Mouse (Mus musculus): Measurements from ENCODE around the gene Msn. TPM values are rescaled to one million over a fixed set of nuclear protein-coding genes. Genes with fewer than 3 reads are reported as not detected.

The Msn gene
- polyA plus RNA-seq, 1 experiment from 2014 or later = 31.3 TPM

- Histone ChIP-seq H3K4me3 (no peak overlapping the region), H3K4me2 (no peak overlapping the region), H3K27me3 (replicated peaks) (no peaks in the 10 kb centered on the region), H3K4me1 (no peaks in the 10 kb centered on the region), H3K36me3 (replicated peaks) (no peaks in the 10 kb centered on the region), H3K9me3 (no peaks in the 10 kb centered on the region), H3K9ac (no peak overlapping the region), H3K27ac (no peak overlapping the region)
- WGBS = 65% methylated on average over 2 of the region's 2 CpGs
- no peak for ATAC-seq (replicated peaks)
Measured at GRCm38 (mm10) chrX:96119997-96120396, 24.2 kb downstream of the Msn start.

- Histone ChIP-seq H3K4me2 (no peak overlapping the region), H3K4me1 (no peaks in the 10 kb centered on the region), H3K36me3 (replicated peaks) (no peaks in the 10 kb centered on the region), H3K9me3 (no peaks in the 10 kb centered on the region), H3K27me3 (replicated peaks) (no peaks in the 10 kb centered on the region), H3K27ac (no peak overlapping the region), H3K9ac (no peak overlapping the region), H3K4me3 (no peak overlapping the region)
- 83% methylated on average over 1 of the region's 1 CpGs for WGBS
- ATAC-seq (replicated peaks) = no peak
Measured at GRCm38 (mm10) chrX:96121912-96122311, 26.1 kb downstream of the Msn start.

GRCm38 (mm10) chrX:96126803-96127202 is 31.0 kb downstream of the Msn start:
- no peak overlapping the region for H3K4me3 ChIP-seq
- no peaks in the 10 kb centered on the region for H3K36me3 ChIP-seq (replicated peaks)
- no peak overlapping the region for H3K27ac ChIP-seq
- no peaks in the 10 kb centered on the region for H3K9me3 ChIP-seq
- H3K9ac ChIP-seq = no peak overlapping the region
- WGBS = 88% methylated on average over 3 of the region's 3 CpGs
- no peaks in the 10 kb centered on the region for H3K4me1 ChIP-seq
- no peak for ATAC-seq (replicated peaks)
- no peak overlapping the region for H3K4me2 ChIP-seq
- no peaks in the 10 kb centered on the region for H3K27me3 ChIP-seq (replicated peaks)

GRCm38 (mm10) chrX:96130139-96130538 is 34.3 kb downstream of the Msn start:
- WGBS = 56% methylated on average over 5 of the region's 5 CpGs
- H3K4me2 ChIP-seq = no peak overlapping the region
- no peaks in the 10 kb centered on the region for H3K36me3 ChIP-seq (replicated peaks)
- no peaks in the 10 kb centered on the region for H3K27me3 ChIP-seq (replicated peaks)
- no peak overlapping the region for H3K4me3 ChIP-seq
- no peak overlapping the region for H3K27ac ChIP-seq
- H3K4me1 ChIP-seq = no peaks in the 10 kb centered on the region
- ATAC-seq (replicated peaks) = no peak
- H3K9ac ChIP-seq = no peak overlapping the region
- H3K9me3 ChIP-seq = no peaks in the 10 kb centered on the region

- WGBS = 60% methylated on average over 6 of the region's 6 CpGs
- no peak overlapping the region for H3K4me3 ChIP-seq
- H3K9ac ChIP-seq = no peak overlapping the region
- no peaks in the 10 kb centered on the region for H3K36me3 ChIP-seq (replicated peaks)
- no peak overlapping the region for H3K27ac ChIP-seq
- H3K9me3 ChIP-seq = no peaks in the 10 kb centered on the region
- H3K27me3 ChIP-seq (replicated peaks) = no peaks in the 10 kb centered on the region
- ATAC-seq (replicated peaks) = no peak
- no peak overlapping the region for H3K4me2 ChIP-seq
- H3K4me1 ChIP-seq = no peaks in the 10 kb centered on the region
Measured at GRCm38 (mm10) chrX:96130663-96131062, 34.8 kb downstream of the Msn start.

- ATAC-seq (replicated peaks) = no peak
- no peaks in the 10 kb centered on the region for H3K9me3 ChIP-seq
- no peak overlapping the region for H3K4me2 ChIP-seq
- H3K4me1 ChIP-seq = no peaks in the 10 kb centered on the region
- H3K27me3 ChIP-seq (replicated peaks) = no peaks in the 10 kb centered on the region
- no peak overlapping the region for H3K9ac ChIP-seq
- no peak overlapping the region for H3K4me3 ChIP-seq
- 47% methylated on average over 2 of the region's 2 CpGs for WGBS
- no peak overlapping the region for H3K27ac ChIP-seq
- H3K36me3 ChIP-seq (replicated peaks) = no peaks in the 10 kb centered on the region
Measured at GRCm38 (mm10) chrX:96133260-96133659, 37.4 kb downstream of the Msn start.

GRCm38 (mm10) chrX:96134243-96134661 is 38.4 kb downstream of the Msn start:
- no peak overlapping the region for H3K27ac ChIP-seq
- WGBS = 76% methylated on average over 5 of the region's 5 CpGs
- H3K27me3 ChIP-seq (replicated peaks) = no peaks in the 10 kb centered on the region
- H3K9me3 ChIP-seq = no peaks in the 10 kb centered on the region
- no peak overlapping the region for H3K4me3 ChIP-seq
- H3K4me1 ChIP-seq = no peaks in the 10 kb centered on the region
- no peaks in the 10 kb centered on the region for H3K36me3 ChIP-seq (replicated peaks)
- no peak overlapping the region for H3K9ac ChIP-seq
- H3K4me2 ChIP-seq = no peak overlapping the region
- no peak for ATAC-seq (replicated peaks)

GRCm38 (mm10) chrX:96134840-96135580 is 39.2 kb downstream of the Msn start:
- WGBS = 83% methylated on average over 6 of the region's 6 CpGs
- H3K9me3 ChIP-seq = no peaks in the 10 kb centered on the region
- no peak overlapping the region for H3K27ac ChIP-seq
- no peak overlapping the region for H3K4me2 ChIP-seq
- H3K36me3 ChIP-seq (replicated peaks) = no peaks in the 10 kb centered on the region
- H3K4me1 ChIP-seq = no peaks in the 10 kb centered on the region
- ATAC-seq (replicated peaks) = no peak
- no peak overlapping the region for H3K9ac ChIP-seq
- no peaks in the 10 kb centered on the region for H3K27me3 ChIP-seq (replicated peaks)
- H3K4me3 ChIP-seq = no peak overlapping the region

GRCm38 (mm10) chrX:96135581-96135980 is 39.7 kb downstream of the Msn start:
- Histone ChIP-seq H3K27ac (no peak overlapping the region), H3K4me1 (no peaks in the 10 kb centered on the region), H3K9ac (no peak overlapping the region), H3K36me3 (replicated peaks) (no peaks in the 10 kb centered on the region), H3K27me3 (replicated peaks) (no peaks in the 10 kb centered on the region), H3K9me3 (no peaks in the 10 kb centered on the region), H3K4me3 (no peak overlapping the region), H3K4me2 (no peak overlapping the region)
- no peak for ATAC-seq (replicated peaks)
- WGBS = 93% methylated on average over 4 of the region's 4 CpGs

- H3K4me3 ChIP-seq = no peak overlapping the region
- no peaks in the 10 kb centered on the region for H3K36me3 ChIP-seq (replicated peaks)
- H3K9me3 ChIP-seq = no peaks in the 10 kb centered on the region
- no peaks in the 10 kb centered on the region for H3K27me3 ChIP-seq (replicated peaks)
- 89% methylated on average over 2 of the region's 2 CpGs for WGBS
- no peak overlapping the region for H3K27ac ChIP-seq
- no peak for ATAC-seq (replicated peaks)
- H3K4me2 ChIP-seq = no peak overlapping the region
- no peak overlapping the region for H3K9ac ChIP-seq
- H3K4me1 ChIP-seq = no peaks in the 10 kb centered on the region
Measured at GRCm38 (mm10) chrX:96139262-96139661, 43.4 kb downstream of the Msn start.

- WGBS = 83% methylated on average over 3 of the region's 3 CpGs
- Histone ChIP-seq H3K27me3 (replicated peaks) (no peaks in the 10 kb centered on the region), H3K27ac (no peak overlapping the region), H3K9me3 (no peaks in the 10 kb centered on the region), H3K4me3 (no peak overlapping the region), H3K36me3 (replicated peaks) (no peaks in the 10 kb centered on the region), H3K4me1 (no peaks in the 10 kb centered on the region), H3K9ac (no peak overlapping the region), H3K4me2 (no peak overlapping the region)
- ATAC-seq (replicated peaks) = peak; percentile 42; the same call in 1 of the 2 replicates
Measured at GRCm38 (mm10) chrX:96144960-96145488, 49.2 kb downstream of the Msn start.

- no peak for ATAC-seq (replicated peaks)
- Histone ChIP-seq H3K27ac (no peak overlapping the region), H3K9ac (no peak overlapping the region), H3K4me3 (no peak overlapping the region), H3K4me1 (no peaks in the 10 kb centered on the region), H3K27me3 (replicated peaks) (no peaks in the 10 kb centered on the region), H3K4me2 (no peak overlapping the region), H3K36me3 (replicated peaks) (no peaks in the 10 kb centered on the region), H3K9me3 (no peaks in the 10 kb centered on the region)
- WGBS = 88% methylated on average over 2 of the region's 2 CpGs
Measured at GRCm38 (mm10) chrX:96148217-96148616, 52.4 kb downstream of the Msn start.

GRCm38 (mm10) chrX:96153362-96153761 is 57.5 kb downstream of the Msn start:
- Histone ChIP-seq H3K4me1 (no peaks in the 10 kb centered on the region), H3K27me3 (replicated peaks) (no peaks in the 10 kb centered on the region), H3K9ac (no peak overlapping the region), H3K4me2 (no peak overlapping the region), H3K36me3 (replicated peaks) (no peaks in the 10 kb centered on the region), H3K4me3 (no peak overlapping the region), H3K9me3 (no peaks in the 10 kb centered on the region), H3K27ac (no peak overlapping the region)
- no peak for ATAC-seq (replicated peaks)
- 84% methylated on average over 3 of the region's 3 CpGs for WGBS
